Mouse (Mus musculus) Patski (cell line): ENCODE data around the gene Mcoln1. TPM values are rescaled to one million over a fixed set of nuclear protein-coding genes. Genes with fewer than 3 reads are reported as not detected.

Experiments
- ATAC-seq: fragments of 100-300 bp; one replicate; pipeline ENCODE4 v1.8.0; 2021
- CTCF ChIA-PET: fragments of 350-600 bp; sonication (Branson Sonifier 250); formaldehyde crosslinking; loops from one replicate; lab custom pipeline; 2022; ENCODE audit warnings: inconsistent platforms; lab: Charles Lee
- POLR2A ChIA-PET: fragments of 350-600 bp; sonication (Branson Sonifier 250); formaldehyde crosslinking; loops from one replicate; lab custom pipeline; 2022; ENCODE audit warnings: antibody characterized with exemption, inconsistent platforms; lab: Charles Lee
- DNase-seq: peaks from one replicate; pipeline ENCODE4 v3.0.0-alpha.2; 2011; ENCODE audit warnings: low read depth, low spot score
- H3K27me3 ChIP-seq: fragments of 371-371 bp; one replicate; pipeline ENCODE4 v1.5.1; 2021
- CTCF ChIP-seq: fragments of 100-300 bp; IDR thresholded peaks from one replicate; pipeline ENCODE4 v1.5.1; 2021
- in situ Hi-C: fragments of 300-500 bp; cut with MboI; formaldehyde crosslinking; loops from 3 replicates; pipeline ENCODE4 v1.11.1; 2018; ENCODE audit warnings: low pct_unique_long_range_greater_than_20kb, mixed read lengths
- polyA plus RNA-seq: library from polyadenylated mRNA; unstranded; gene quantifications from one replicate; pipeline ENCODE4 v1.2.3, GENCODE M21; 2021

Mcoln1 gene
- polyA plus RNA-seq, 1 experiment from 2014 or later, result 85.9 TPM

- ChIA-PET POLR2A (no interaction called here), CTCF (no interaction called here)
- in situ Hi-C loops, result loop anchor here (5.0 kb wide), 1 partner anchor 71 kb away; the partner anchor contains the start of gene Pcp2
- no peak for DNase-seq
- no peak for TF ChIP-seq CTCF
- no peaks in the 10 kb centered on the region for H3K27me3 ChIP-seq
- ATAC-seq, result no peak
Measured at GRCm38 (mm10) chr8:3556114-3556513, 55.9 kb downstream of the Mcoln1 start.

Other genes with a start within 250 kb of the Mcoln1 start
- gene Insr, start 220.8 kb upstream of the Mcoln1 start, polyA plus RNA-seq, result 13.8 TPM
- gene A430078G23Rik, start 147.0 kb upstream of the Mcoln1 start, polyA plus RNA-seq, result not detected
- gene Arhgef18, start 107.5 kb upstream of the Mcoln1 start, polyA plus RNA-seq, result 37.0 TPM
- 12.0 TPM for gene Pex11g, start 32.8 kb upstream of the Mcoln1 start, polyA plus RNA-seq
- not detected for gene Tex45, start 29.6 kb upstream of the Mcoln1 start, polyA plus RNA-seq
- gene Zfp358, start 7.3 kb upstream of the Mcoln1 start, polyA plus RNA-seq, result 45.2 TPM
- gene Pnpla6, start 14.9 kb downstream of the Mcoln1 start, polyA plus RNA-seq, result 83.0 TPM
- gene C330021F23Rik, start 67.5 kb downstream of the Mcoln1 start, polyA plus RNA-seq, result 3.3 TPM
- 18.5 TPM for gene Camsap3, start 86.8 kb downstream of the Mcoln1 start, polyA plus RNA-seq
- 48.4 TPM for gene Xab2, start 120.9 kb downstream of the Mcoln1 start, polyA plus RNA-seq
- gene Pet100, start 121.1 kb downstream of the Mcoln1 start, polyA plus RNA-seq, result 85.7 TPM
- not detected for gene Pcp2, start 125.1 kb downstream of the Mcoln1 start, polyA plus RNA-seq
- gene Stxbp2, start 130.5 kb downstream of the Mcoln1 start, polyA plus RNA-seq, result 156 TPM
- gene Retn, start 155.3 kb downstream of the Mcoln1 start, polyA plus RNA-seq, result 0.24 TPM
- not detected for gene Mcemp1, start 165.3 kb downstream of the Mcoln1 start, polyA plus RNA-seq
- gene Fcor, start 171.9 kb downstream of the Mcoln1 start, polyA plus RNA-seq, result 4.6 TPM
- gene Trappc5, start 175.8 kb downstream of the Mcoln1 start, polyA plus RNA-seq, result 24.8 TPM
- gene Fcer2a, start 193.7 kb downstream of the Mcoln1 start, polyA plus RNA-seq, result 0.09 TPM
- gene Clec4g, start 220.2 kb downstream of the Mcoln1 start, polyA plus RNA-seq, result not detected
- gene Cd209a, start 248.5 kb downstream of the Mcoln1 start, polyA plus RNA-seq, result not detected